29 mouse cellular contexts compared by ENCODE assay signal in the genomic region with DNA sequence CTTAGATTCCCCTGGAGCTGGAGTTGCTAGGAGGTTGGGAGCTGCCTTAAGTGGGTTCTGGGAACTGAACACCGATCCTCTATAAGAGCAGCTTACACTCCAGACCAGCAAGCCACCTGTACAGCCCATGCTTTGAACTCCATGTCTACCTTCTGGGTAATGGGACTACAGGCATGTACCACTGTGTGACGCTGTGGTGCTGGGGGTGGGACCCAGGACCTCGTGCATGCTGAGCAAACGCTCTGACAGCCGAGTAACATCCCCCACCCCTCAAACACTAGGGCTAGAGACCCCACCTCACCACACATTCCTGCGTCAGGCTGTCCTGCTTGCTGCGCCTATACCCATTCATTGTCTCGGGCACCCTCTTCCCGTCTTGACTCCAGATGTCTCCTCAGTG. TPM values are rescaled to one million over a fixed set of nuclear protein-coding genes. Genes with fewer than 3 reads are reported as not detected.
"Had no signal": no experiment of that assay in that cellular context is flagged by ENCODE, and none has a peak within 500 bp of the region (broad histone marks: within the 10 kb centered on the region; RNA-seq: fewer than 3 reads in every experiment).

No protein-coding gene starts in this region.

- ATAC-seq: hindbrain, embryonic 16.5 days; inflammation-experienced regulatory T-cells, adult 6 months; intestine, embryonic 16.5 days; liver, embryonic 12.5 days had no signal

- H3K4me1 ChIP-seq: heart, embryonic 15.5 days; limb, embryonic 13.5 days; limb, embryonic 15.5 days had no signal

- H3K36me3 ChIP-seq: heart, embryonic 10.5 days; heart, embryonic 13.5 days; heart, embryonic 15.5 days; kidney, embryonic 15.5 days; limb, embryonic 13.5 days; limb, embryonic 15.5 days; liver, embryonic 12.5 days had no signal

- DNase-seq: gastrocnemius, postnatal 14 days; gastrocnemius, postnatal 36 days; heart, adult 18-20 months; heart, postnatal 14 days; heart, postnatal 36 days; kidney, adult 11 months; kidney, adult 2 months; kidney, adult 9 months; kidney, postnatal 14 days; kidney, postnatal 36 days; layer of hippocampus, adult 9-11 months; layer of hippocampus, postnatal 36 days; left cerebral cortex, postnatal 4 days had no signal

- H3K9me3 ChIP-seq: heart, embryonic 10.5 days; heart, embryonic 13.5 days; heart, embryonic 15.5 days; kidney, embryonic 15.5 days; limb, embryonic 13.5 days; limb, embryonic 15.5 days; liver, embryonic 12.5 days had no signal

- H3K27me3 ChIP-seq: heart, embryonic 13.5 days; heart, embryonic 15.5 days; kidney, embryonic 15.5 days; limb, embryonic 13.5 days; limb, embryonic 15.5 days had no signal

- H3K27ac ChIP-seq: heart, embryonic 10.5 days; heart, embryonic 13.5 days; heart, embryonic 15.5 days; hindbrain, embryonic 14.5 days; kidney, embryonic 15.5 days; kidney, postnatal 0 days; limb, embryonic 13.5 days; limb, embryonic 15.5 days; liver, embryonic 12.5 days had no signal

- H3K4me2 ChIP-seq: heart, embryonic 13.5 days; heart, embryonic 15.5 days; hindbrain, embryonic 14.5 days; kidney, embryonic 15.5 days; limb, embryonic 13.5 days; limb, embryonic 15.5 days; liver, embryonic 12.5 days had no signal

- H3K9ac ChIP-seq: heart, embryonic 13.5 days; heart, embryonic 15.5 days; hindbrain, embryonic 14.5 days; kidney, embryonic 15.5 days; limb, embryonic 13.5 days; limb, embryonic 15.5 days; liver, embryonic 12.5 days had no signal

- H3K4me3 ChIP-seq: heart, embryonic 10.5 days; heart, embryonic 13.5 days; heart, embryonic 15.5 days; kidney, embryonic 15.5 days; limb, embryonic 13.5 days; limb, embryonic 15.5 days; liver, embryonic 12.5 days had no signal

RNA-seq across cellular contexts. Expression of a gene that starts 3.0 kb away (rescaled TPM):
- polyA plus RNA-seq: liver, embryonic 12.5 days had no signal

RNA-seq across cellular contexts. Expression of a gene that starts 48.6 kb away (rescaled TPM):
- polyA plus RNA-seq: gonadal fat pad, adult 2 months; heart, embryonic 10.5 days; heart, embryonic 13.5 days; heart, postnatal 0 days; inflammation-experienced regulatory T-cells, adult 6 months; kidney, adult 2 months; kidney, embryonic 15.5 days; large intestine, adult 2 months; limb, embryonic 13.5 days; liver, adult 2 months had no signal
